Mouse (Mus musculus) T-helper 1 cell (primary cell): ENCODE data around the gene Vmn1r176.
"Not testable (repeated sequence)": the region's sequence is repeated elsewhere in the genome, so short reads cannot be mapped to it uniquely, and the experiment has no call there.

ENCODE experiments used
- in situ Hi-C: fragments of 300-600 bp; cut with MboI, MseI; formaldehyde crosslinking; loops from one replicate; pipeline ENCODE4 v1.15.1; 2025; ENCODE audit warnings: high pct_unique_total_duplicates

Vmn1r176 gene

DNA sequence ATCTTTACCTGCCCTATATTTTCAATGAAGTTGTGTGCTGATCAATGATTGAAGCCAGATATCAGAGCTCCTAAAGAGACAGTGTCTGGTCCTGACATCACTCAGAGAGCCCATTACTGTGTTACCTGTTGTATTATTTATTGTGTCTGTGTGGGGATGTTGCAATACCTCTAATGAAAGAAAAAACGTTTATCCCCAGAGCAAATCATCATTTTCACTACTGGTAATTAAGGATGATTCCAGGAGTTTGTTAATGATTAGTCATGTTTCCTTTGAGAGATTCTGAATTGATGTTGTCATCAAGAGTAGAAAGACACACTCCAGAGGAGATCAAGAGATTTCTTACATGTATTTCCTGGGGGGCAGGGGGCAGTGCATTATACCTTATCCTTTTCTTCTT is at the start of gene Vmn1r176:
TSS of gene Vmn1r176 (minus strand) at position 101 of the 400 bp plus-strand sequence.
- in situ Hi-C loops, result loop anchor here (5.0 kb wide), 1 partner anchor 260 kb away; the partner anchor contains the start of gene Vmn1r169

DNA sequence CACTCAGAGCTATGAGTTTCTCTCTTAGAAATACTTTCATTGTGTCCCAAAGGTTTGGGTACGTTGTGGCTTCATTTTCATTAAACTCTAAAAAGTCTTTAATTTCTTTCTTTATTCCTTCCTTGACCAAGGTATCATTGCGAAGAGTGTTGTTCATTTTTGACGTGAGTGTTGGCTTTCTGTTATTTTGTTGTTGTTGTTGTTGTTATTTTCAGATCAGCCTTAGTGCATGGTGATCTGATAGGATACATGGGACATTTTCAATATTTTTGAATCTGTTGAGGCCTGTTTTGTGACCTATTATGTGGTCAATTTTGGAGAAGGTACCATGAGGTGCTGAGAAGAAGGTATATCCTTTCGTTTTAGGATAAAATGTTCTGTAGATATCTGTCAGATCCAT is 39.7 kb upstream of the Vmn1r176 start:
- in situ Hi-C loops, result not testable (repeated sequence)

DNA sequence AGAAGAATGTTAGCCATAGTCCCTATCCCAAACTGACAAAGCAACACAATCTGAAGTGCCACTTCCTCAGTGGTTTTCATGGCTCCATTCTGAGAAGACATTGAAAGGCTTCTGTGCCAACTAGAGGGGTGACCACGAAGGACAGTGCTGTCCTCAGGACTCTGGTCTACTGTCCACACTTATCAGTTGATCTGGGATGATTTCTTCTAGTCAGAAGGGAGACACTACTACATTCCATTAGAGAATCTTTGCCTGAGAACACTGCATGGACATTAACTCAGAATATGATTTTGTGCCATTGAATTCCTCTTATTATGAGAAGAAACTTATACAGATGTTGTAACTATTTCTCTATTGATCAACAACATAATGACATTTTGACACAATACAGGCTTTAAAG is 29.2 kb upstream of the Vmn1r176 start, which contains the start of gene Vmn1r177:
TSS of gene Vmn1r177 (minus strand) at position 101 of the 400 bp plus-strand sequence.
- in situ Hi-C loops, result not testable (repeated sequence)

DNA sequence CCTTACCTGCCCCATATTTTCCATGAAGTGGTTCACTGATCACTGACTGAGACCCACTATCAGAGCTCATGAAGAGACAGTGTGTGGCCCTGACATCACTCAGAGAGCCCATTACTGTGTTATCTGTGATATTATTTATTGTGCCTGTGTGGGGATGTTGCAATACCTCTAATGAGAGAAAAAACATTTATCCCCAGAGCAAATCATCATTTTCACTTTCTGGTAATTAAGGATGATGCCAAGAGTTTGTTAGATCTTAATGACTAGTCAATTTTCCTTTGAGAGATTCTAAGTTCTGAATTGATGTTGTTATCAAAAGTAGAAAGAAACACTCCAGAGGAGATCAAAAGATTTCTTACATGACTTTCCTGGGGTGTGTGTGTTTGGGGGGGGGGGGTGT is 26.6 kb downstream of the Vmn1r176 start, which contains the start of gene Vmn1r175:
TSS of gene Vmn1r175 (minus strand) at position 101 of the 400 bp plus-strand sequence.
- in situ Hi-C loops, result not testable (repeated sequence)

DNA sequence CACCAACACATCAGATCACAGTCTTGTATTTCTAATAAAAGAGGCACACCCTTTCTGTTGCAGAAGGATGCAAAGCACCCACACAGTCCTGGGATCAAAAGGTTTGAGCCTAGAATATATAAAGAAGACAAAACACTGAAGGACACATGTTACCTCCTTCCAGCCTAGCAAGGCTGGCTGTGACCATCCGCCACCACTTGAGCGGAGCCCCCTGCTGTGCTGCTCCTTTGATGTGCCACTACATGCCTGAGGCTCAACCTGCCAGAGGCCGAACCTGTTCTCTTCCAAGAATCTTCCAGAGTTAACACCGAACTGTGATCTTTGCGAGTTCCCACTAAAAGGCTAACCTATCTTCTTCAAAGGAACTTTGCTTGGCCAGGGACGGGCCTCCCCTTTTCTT is 52.6 kb downstream of the Vmn1r176 start:
- in situ Hi-C loops, result no loop called here
